Mouse (Mus musculus) embryonic facial prominence, embryonic 11.5 days (tissue): ENCODE data around the gene Gm960. TPM values are rescaled to one million over a fixed set of nuclear protein-coding genes. Genes with fewer than 3 reads are reported as not detected.
A peak's percentile ranks its signal among the peaks of the same experiment; 100 is the strongest.

Experiments
- ATAC-seq: fragments of 200-750 bp; cut with Nextera tagmentation; replicated peaks from 2 replicates; pipeline ENCODE4 v1.8.0; 2017; ENCODE audit warnings: low read depth; ENCODE audit not compliant: insufficient number of reproducible peaks, low FRiP score, low TSS enrichment
- DNase-seq: peaks from one replicate; pipeline ENCODE4 v3.0.0-alpha.2; 2015; ENCODE audit warnings: low spot score
- H3K27ac ChIP-seq: fragments of 300-500 bp; sonication (generic); replicated peaks from 2 replicates; pipeline ENCODE4 v1.5.1; 2014; ENCODE audit warnings: mild to moderate bottlenecking, low read depth, low read length, control low read depth
- H3K27me3 ChIP-seq: fragments of 300-500 bp; sonication (generic); 2 replicates; pipeline ENCODE4 v1.6.1; 2014; ENCODE audit warnings: mild to moderate bottlenecking, low read length, moderate library complexity, mixed read lengths; ENCODE audit not compliant: control insufficient read depth, insufficient read depth
- H3K36me3 ChIP-seq: fragments of 300-500 bp; sonication (generic); replicated peaks from 2 replicates; pipeline ENCODE4 v1.6.1; 2014; ENCODE audit warnings: low read depth, mild to moderate bottlenecking, low read length, moderate library complexity, mixed read lengths; ENCODE audit not compliant: control insufficient read depth, insufficient read depth
- H3K4me1 ChIP-seq: fragments of 300-500 bp; sonication (generic); 2 replicates; pipeline ENCODE4 v1.6.1; 2014; ENCODE audit warnings: low read length, mixed read lengths; ENCODE audit not compliant: control insufficient read depth, insufficient read depth
- H3K4me2 ChIP-seq: fragments of 300-500 bp; sonication (generic); 2 replicates; pipeline ENCODE4 v1.6.1; 2014; ENCODE audit warnings: low read depth, mild to moderate bottlenecking, control low read depth, low read length, moderate library complexity
- H3K4me3 ChIP-seq: fragments of 300-500 bp; sonication (generic); 2 replicates; pipeline ENCODE4 v1.5.1; 2014; ENCODE audit warnings: low read depth, low read length, control low read depth
- H3K9ac ChIP-seq: fragments of 300-500 bp; sonication (generic); replicated peaks from 2 replicates; pipeline ENCODE4 v1.6.1; 2014; ENCODE audit warnings: mild to moderate bottlenecking, control low read depth, low read length
- H3K9me3 ChIP-seq: fragments of 300-500 bp; sonication (generic); replicated peaks from 2 replicates; pipeline ENCODE4 v1.6.1; 2016; ENCODE audit warnings: mild to moderate bottlenecking, low read length, inconsistent platforms, mixed read lengths; ENCODE audit not compliant: control insufficient read depth
- WGBS: fragments of 180-500 bp; shearing (Covaris S2); extraction: QIAGEN DNeasy Blood & Tissue Kit; methylation state at CpG from one replicate; pipeline ENCODE4 v1.1.7; 2014; 5-methylcytosine and 5-hydroxymethylcytosine counted together
- polyA plus RNA-seq: library from polyadenylated mRNA; unstranded; fragments of >200 nt; fragmentation: Nextera tagmentation; extraction: Ambion mirVana; gene quantifications from 2 replicates; pipeline ENCODE4 v1.2.1, GENCODE M21; 2014

Gm960 gene
- polyA plus RNA-seq: 3.7 and 4.4 TPM in 2 replicates

DNA sequence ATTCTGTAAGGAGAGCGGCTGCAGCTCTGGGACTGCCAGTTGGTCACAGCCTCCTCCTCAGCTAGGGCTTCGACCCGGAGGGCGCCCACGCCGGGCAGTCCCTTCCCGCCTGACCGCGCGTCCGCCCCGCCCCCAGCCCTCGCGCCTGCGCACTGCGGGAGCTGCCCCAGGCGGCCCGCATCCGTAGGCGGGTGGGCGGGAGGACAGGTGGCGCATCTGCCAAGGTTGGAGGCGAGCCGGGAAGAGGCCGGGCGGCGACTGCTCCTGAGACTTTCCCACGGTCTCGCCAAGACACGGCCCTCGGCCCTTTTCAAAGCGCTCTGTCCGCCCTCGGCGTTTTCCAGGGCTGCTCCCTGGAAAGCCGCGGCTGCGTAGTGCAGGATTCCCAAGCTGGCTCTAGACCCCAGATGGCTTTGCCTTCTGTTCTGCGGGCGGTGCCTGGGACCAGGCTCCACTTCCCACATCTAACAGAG lies at the start of gene Gm960:
Gm960 (minus strand) TSS at position 464 of the 473 bp plus-strand sequence.
- H3K4me3 ChIP-seq: peak within 1 kb of the TSS; percentile 51
- under 1% methylated on average over 39 of the region's 40 CpGs for WGBS
- H3K4me2 ChIP-seq: peak within 1 kb of the TSS; percentile 90
- ATAC-seq (peak; percentile 67), DNase-seq (peak; percentile 68)
- peaks cover 25% of the 10 kb centered on the region for H3K27me3 ChIP-seq
- no peaks in the 10 kb centered on the region for H3K9me3 ChIP-seq
- no peak within 1 kb of the TSS for H3K27ac ChIP-seq
- H3K9ac ChIP-seq: peak within 1 kb of the TSS; percentile 57
- peaks cover 2% of the 10 kb centered on the region; the same call in 1 of the 2 replicates for H3K4me1 ChIP-seq
- no peaks in the 10 kb centered on the region for H3K36me3 ChIP-seq

DNA sequence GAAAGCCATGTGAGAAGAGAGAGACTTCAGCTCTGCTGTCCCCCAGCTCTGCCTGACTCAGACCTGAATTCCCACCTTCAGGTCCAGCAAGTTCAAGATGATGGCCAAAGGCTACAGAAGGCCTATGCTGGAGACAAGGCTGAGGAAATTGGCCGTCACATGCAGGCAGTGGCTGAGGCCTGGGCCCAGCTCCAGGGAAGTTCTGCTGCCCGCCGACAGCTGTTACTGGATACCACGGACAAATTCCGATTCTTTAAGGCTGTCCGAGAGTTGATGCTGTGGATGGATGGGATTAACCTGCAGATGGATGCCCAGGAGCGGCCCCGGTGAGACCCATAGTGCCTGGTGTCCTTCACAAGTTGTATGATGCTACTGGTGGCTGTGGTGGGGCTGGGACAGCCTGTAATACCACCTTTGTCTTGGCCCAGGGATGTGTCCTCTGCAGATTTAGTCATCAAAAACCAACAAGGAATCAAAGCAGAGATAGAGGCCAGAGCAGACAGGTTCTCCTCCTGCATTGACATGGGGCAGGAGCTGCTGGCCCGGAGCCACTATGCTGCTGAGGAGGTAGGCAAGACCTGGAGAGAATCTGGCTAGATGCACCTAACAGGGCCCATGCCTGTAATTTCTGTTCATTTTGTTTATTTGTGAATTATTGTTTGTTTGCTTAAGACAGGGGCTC lies 49.3 kb upstream of the Gm960 start:
- 88% methylated on average over 9 of the region's 9 CpGs for WGBS
- H3K4me2 ChIP-seq: no peak overlapping the region
- no peak for ATAC-seq
- H3K4me3 ChIP-seq: no peak overlapping the region
- H3K9me3 ChIP-seq: no peaks in the 10 kb centered on the region
- H3K27me3 ChIP-seq: no peaks in the 10 kb centered on the region
- H3K9ac ChIP-seq: no peak overlapping the region
- DNase-seq: no peak
- no peak overlapping the region for H3K27ac ChIP-seq
- no peaks in the 10 kb centered on the region for H3K36me3 ChIP-seq
- no peaks in the 10 kb centered on the region for H3K4me1 ChIP-seq

DNA sequence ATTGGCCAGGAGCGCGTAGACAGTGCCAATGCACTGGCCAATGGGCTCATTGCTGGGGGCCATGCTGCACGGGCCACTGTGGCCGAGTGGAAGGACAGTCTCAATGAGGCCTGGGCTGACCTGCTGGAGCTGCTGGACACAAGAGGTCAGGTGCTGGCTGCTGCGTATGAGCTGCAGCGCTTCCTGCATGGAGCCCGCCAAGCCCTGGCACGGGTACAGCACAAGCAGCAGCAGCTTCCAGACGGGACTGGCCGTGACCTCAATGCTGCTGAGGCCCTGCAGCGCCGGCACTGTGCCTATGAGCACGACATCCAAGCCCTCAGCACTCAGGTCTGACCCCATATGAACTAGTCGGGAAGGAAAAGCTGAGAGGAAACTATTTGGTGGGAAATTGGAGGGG lies 48.1 kb upstream of the Gm960 start:
- ATAC-seq (no peak), DNase-seq (no peak)
- H3K9ac ChIP-seq: no peak overlapping the region
- 82% methylated on average over 14 of the region's 14 CpGs for WGBS
- H3K27me3 ChIP-seq: no peaks in the 10 kb centered on the region
- no peaks in the 10 kb centered on the region for H3K36me3 ChIP-seq
- H3K9me3 ChIP-seq: no peaks in the 10 kb centered on the region
- no peaks in the 10 kb centered on the region for H3K4me1 ChIP-seq
- H3K27ac ChIP-seq: no peak overlapping the region
- H3K4me2 ChIP-seq: no peak overlapping the region
- H3K4me3 ChIP-seq: no peak overlapping the region

DNA sequence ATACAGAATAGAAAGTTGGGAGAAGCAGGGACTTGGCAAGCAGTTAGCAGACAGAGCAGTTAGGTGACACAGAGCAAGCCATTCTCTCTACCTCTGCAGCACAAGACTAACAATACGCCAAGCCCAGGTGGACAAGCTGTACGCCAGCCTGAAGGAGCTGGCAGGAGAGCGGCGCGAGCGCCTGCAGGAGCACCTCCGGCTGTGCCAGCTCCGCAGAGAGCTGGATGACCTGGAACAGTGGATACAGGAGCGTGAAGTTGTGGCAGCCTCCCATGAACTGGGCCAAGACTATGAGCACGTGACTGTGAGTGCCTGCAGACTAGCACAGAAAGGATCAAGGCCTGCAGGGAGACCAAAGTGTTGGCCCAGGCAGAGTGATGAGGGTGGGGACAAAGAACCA lies 47.2 kb upstream of the Gm960 start:
- 91% methylated on average over 10 of the region's 10 CpGs for WGBS
- ATAC-seq (no peak), DNase-seq (no peak)
- Histone ChIP-seq H3K27ac (no peak overlapping the region), H3K36me3 (no peaks in the 10 kb centered on the region), H3K4me1 (no peaks in the 10 kb centered on the region), H3K4me3 (no peak overlapping the region), H3K27me3 (no peaks in the 10 kb centered on the region), H3K9ac (no peak overlapping the region), H3K4me2 (no peak overlapping the region), H3K9me3 (no peaks in the 10 kb centered on the region)

DNA sequence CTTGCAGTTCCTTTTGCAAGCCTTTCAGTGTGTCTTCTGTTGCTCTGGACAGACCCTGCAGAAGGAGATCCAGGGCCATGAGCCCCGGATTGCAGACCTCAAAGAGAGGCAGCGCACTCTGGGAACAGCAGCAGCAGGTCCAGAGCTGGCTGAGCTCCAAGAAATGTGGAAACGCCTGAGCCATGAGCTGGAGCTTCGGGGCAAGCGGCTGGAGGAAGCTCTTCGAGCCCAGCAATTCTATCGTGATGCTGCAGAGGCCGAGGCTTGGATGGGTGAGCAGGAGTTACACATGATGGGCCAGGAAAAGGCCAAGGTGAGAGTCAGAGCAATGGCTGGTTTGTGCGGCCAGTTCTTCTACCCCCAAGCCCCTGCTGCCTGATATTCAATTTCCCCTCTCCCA lies 46.6 kb upstream of the Gm960 start:
- no peaks in the 10 kb centered on the region for H3K4me1 ChIP-seq
- H3K9ac ChIP-seq: no peak overlapping the region
- no peak overlapping the region for H3K27ac ChIP-seq
- DNase-seq (no peak), ATAC-seq (no peak)
- no peak overlapping the region for H3K4me3 ChIP-seq
- H3K27me3 ChIP-seq: no peaks in the 10 kb centered on the region
- no peaks in the 10 kb centered on the region for H3K36me3 ChIP-seq
- H3K4me2 ChIP-seq: no peak overlapping the region
- 80% methylated on average over 9 of the region's 9 CpGs for WGBS
- H3K9me3 ChIP-seq: no peaks in the 10 kb centered on the region

DNA sequence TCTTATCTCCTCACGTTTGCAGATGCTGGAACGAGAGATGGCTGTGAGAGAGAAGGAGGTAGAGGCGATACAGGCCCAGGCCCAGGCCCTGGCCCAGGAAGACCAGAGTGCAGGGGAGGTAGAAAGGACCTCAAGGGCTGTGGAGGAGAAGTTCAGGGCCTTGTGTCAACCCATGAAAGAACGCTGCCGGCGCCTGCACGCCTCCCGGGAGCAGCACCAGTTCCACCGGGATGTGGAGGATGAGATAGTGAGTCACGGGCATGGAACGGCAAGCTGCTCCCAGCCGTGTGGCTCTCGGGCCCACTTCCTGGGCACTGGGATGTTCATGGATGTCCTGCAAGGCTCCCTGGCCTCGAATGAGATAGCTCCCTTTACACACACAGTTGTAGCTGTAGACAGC lies 45.6 kb upstream of the Gm960 start:
- DNase-seq: no peak
- Histone ChIP-seq H3K9ac (no peak overlapping the region), H3K9me3 (no peaks in the 10 kb centered on the region), H3K36me3 (no peaks in the 10 kb centered on the region; the same call in 1 of the 2 replicates), H3K27me3 (no peaks in the 10 kb centered on the region), H3K27ac (no peak overlapping the region), H3K4me1 (no peaks in the 10 kb centered on the region), H3K4me3 (no peak overlapping the region), H3K4me2 (no peak overlapping the region)
- no peak for ATAC-seq
- 84% methylated on average over 14 of the region's 14 CpGs for WGBS

- Histone ChIP-seq H3K4me2 (no peak overlapping the region), H3K36me3 (no peaks in the 10 kb centered on the region; the same call in 1 of the 2 replicates), H3K4me1 (no peaks in the 10 kb centered on the region), H3K9me3 (no peaks in the 10 kb centered on the region), H3K4me3 (no peak overlapping the region), H3K9ac (no peak overlapping the region), H3K27ac (no peak overlapping the region), H3K27me3 (no peaks in the 10 kb centered on the region)
- ATAC-seq (no peak), DNase-seq (peak; percentile 70)
- 37% methylated on average over 5 of the region's 5 CpGs for WGBS
Observed at GRCm38 (mm10) chr19:4743524-4743923, 45.1 kb upstream of the Gm960 start.

GRCm38 (mm10) chr19:4742229-4742628 lies 43.8 kb upstream of the Gm960 start:
- no peaks in the 10 kb centered on the region for H3K4me1 ChIP-seq
- no peak overlapping the region for H3K9ac ChIP-seq
- H3K27ac ChIP-seq: no peak overlapping the region
- no peaks in the 10 kb centered on the region; the same call in 1 of the 2 replicates for H3K36me3 ChIP-seq
- no peaks in the 10 kb centered on the region for H3K9me3 ChIP-seq
- DNase-seq: no peak
- ATAC-seq: no peak
- H3K27me3 ChIP-seq: no peaks in the 10 kb centered on the region
- WGBS: 92% methylated on average over 6 of the region's 6 CpGs
- no peak overlapping the region for H3K4me2 ChIP-seq
- no peak overlapping the region for H3K4me3 ChIP-seq
